Mouse (Mus musculus): ENCODE measurements around the gene Six3.

GRCm38 (mm10) chr17:85631106-85631505, 17.7 kb downstream of the Six3 start:
- no peak for TF ChIP-seq CTCF (IDR thresholded peaks at IDR 0.05; ENCODE audit: borderline replicate concordance, insufficient read depth, low read length)
- no peak for TF ChIP-seq POLR2A (IDR thresholded peaks at IDR 0.05; ENCODE audit: low read depth, low read length)
